Mouse (Mus musculus) liver, embryonic 14.5 days (tissue): ENCODE measurements around the gene Pou3f1.

ENCODE experiments used
- CTCF ChIP-seq: IDR thresholded peaks from 2 replicates; pipeline ENCODE4 v1.5.1; 2016; ENCODE audit warnings: antibody characterized with exemption, low read depth, control low read depth
- EP300 ChIP-seq: IDR thresholded peaks from 2 replicates; pipeline ENCODE4 v1.6.1; 2016; ENCODE audit warnings: antibody characterized with exemption, low read depth

DNA sequence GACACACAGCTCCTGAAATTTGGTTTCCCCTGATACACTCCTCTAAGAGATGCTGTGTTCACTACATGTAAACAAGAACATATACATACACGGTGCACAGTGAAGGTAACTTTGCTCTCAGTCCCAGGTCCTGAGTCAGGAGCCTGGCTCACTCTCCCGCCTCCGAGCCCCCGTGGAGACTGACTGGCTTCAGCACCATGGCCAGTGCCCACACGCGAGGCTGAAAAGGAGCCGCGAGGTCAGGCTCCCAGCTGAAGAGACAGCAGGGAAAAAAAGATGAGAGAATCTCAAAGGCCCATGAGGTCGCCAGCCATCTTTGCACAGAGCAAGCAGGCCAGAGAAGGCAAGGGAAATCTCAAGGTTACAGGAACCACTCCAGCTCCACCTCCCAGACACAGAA, 23.3 kb upstream of the Pou3f1 start:
- no peak for TF ChIP-seq CTCF
- no peak for TF ChIP-seq EP300
